Mouse (Mus musculus) bone marrow, adult 2 months (tissue): Measurements from ENCODE around the gene Qdpr. TPM values are rescaled to one million over a fixed set of nuclear protein-coding genes. Genes with fewer than 3 reads are reported as not detected.
A peak's percentile ranks its signal among the peaks of the same experiment; 100 is the strongest.

ENCODE experiments used
- H3K27ac ChIP-seq: fragments of 200-500 bp; 2 replicates; pipeline ENCODE4 v1.5.1; 2012; ENCODE audit warnings: low read depth, mild to moderate bottlenecking, control low read depth, inconsistent platforms, low read length; ENCODE audit not compliant: control insufficient read depth, poor library complexity, insufficient read depth
- H3K4me1 ChIP-seq: fragments of 200-500 bp; 2 replicates; pipeline ENCODE4 v1.6.1; 2011; ENCODE audit warnings: low read length; ENCODE audit not compliant: control insufficient read depth, insufficient read depth
- H3K4me3 ChIP-seq: fragments of 200-500 bp; replicated peaks from 2 replicates; pipeline ENCODE3; 2011; ENCODE audit warnings: mild to moderate bottlenecking, low read depth, low read length, control low read depth; ENCODE audit not compliant: control insufficient read depth
- CTCF ChIP-seq: fragments of 200-500 bp; IDR thresholded peaks from 2 replicates; pipeline ENCODE4 v1.5.1; 2011; ENCODE audit warnings: low read length, control low read depth; ENCODE audit not compliant: control insufficient read depth, insufficient read depth
- POLR2A ChIP-seq: fragments of 200-500 bp; IDR thresholded peaks from 2 replicates; pipeline ENCODE4 v1.6.1; 2011; ENCODE audit warnings: low read depth, mild to moderate bottlenecking, control low read depth, low read length, borderline replicate concordance; ENCODE audit not compliant: control insufficient read depth
- WGBS: fragments of 180-500 bp; shearing (Covaris S2); methylation state at CpG from one replicate; pipeline ENCODE4 v1.1.7; 2018; 5-methylcytosine and 5-hydroxymethylcytosine counted together
- polyA plus RNA-seq: library from polyadenylated mRNA; stranded (reverse); fragments of >200 nt; gene quantifications from 2 replicates; pipeline ENCODE4 v1.2.4, GENCODE M21; 2011; ENCODE audit warnings: low replicate concordance; ENCODE audit not compliant: missing spikeins, insufficient read depth, insufficient read length

The Qdpr gene
- 25.8 and 27.6 TPM in 2 replicates for polyA plus RNA-seq

GRCm38 (mm10) chr5:45449831-45450716 lies at the start of gene Qdpr:
Gene Qdpr (minus strand): TSS chr5:45450236.
- H3K27ac ChIP-seq: peak within 1 kb of the TSS; percentile 58
- under 1% methylated on average over 70 of the region's 70 CpGs for WGBS
- no peak for TF ChIP-seq CTCF
- TF ChIP-seq POLR2A: peak; percentile 57; the same call in 1 of the 2 replicates

GRCm38 (mm10) chr5:45497564-45497963 lies 47.5 kb upstream of the Qdpr start:
- no peaks in the 10 kb centered on the region for H3K4me1 ChIP-seq
- H3K27ac ChIP-seq: no peak overlapping the region
- 80% methylated on average over 5 of the region's 5 CpGs for WGBS
- H3K4me3 ChIP-seq: no peak overlapping the region
- TF ChIP-seq POLR2A: no peak
- TF ChIP-seq CTCF: no peak

More at GRCm38 (mm10) chr5:45449831-45450716, at the start of gene Qdpr:
- H3K4me1 ChIP-seq: peaks cover 2% of the 10 kb centered on the region; the same call in 1 of the 2 replicates
- H3K4me3 ChIP-seq: peak within 1 kb of the TSS; percentile 60

- Histone ChIP-seq H3K4me3 (no peak overlapping the region), H3K27ac (no peak overlapping the region), H3K4me1 (no peaks in the 10 kb centered on the region)
- WGBS: 87% methylated on average over 12 of the region's 12 CpGs
- TF ChIP-seq POLR2A (no peak), CTCF (no peak)
These were observed 47.0 kb upstream of the Qdpr start for GRCm38 (mm10) chr5:45496930-45497550.

GRCm38 (mm10) chr5:45496479-45496878 lies 46.4 kb upstream of the Qdpr start:
- H3K27ac ChIP-seq: no peak overlapping the region
- H3K4me1 ChIP-seq: no peaks in the 10 kb centered on the region
- TF ChIP-seq CTCF: no peak
- TF ChIP-seq POLR2A: no peak
- H3K4me3 ChIP-seq: no peak overlapping the region
- WGBS: 74% methylated on average over 4 of the region's 4 CpGs

- Histone ChIP-seq H3K4me1 (no peaks in the 10 kb centered on the region), H3K27ac (no peak overlapping the region), H3K4me3 (no peak overlapping the region)
- TF ChIP-seq CTCF (no peak), POLR2A (no peak)
These were observed 46.0 kb upstream of the Qdpr start for GRCm38 (mm10) chr5:45496042-45496441.

- H3K4me3 ChIP-seq: no peak overlapping the region
- H3K27ac ChIP-seq: no peak overlapping the region
- WGBS: 85% methylated on average over 3 of the region's 3 CpGs
- H3K4me1 ChIP-seq: no peaks in the 10 kb centered on the region
- TF ChIP-seq CTCF: no peak
- TF ChIP-seq POLR2A: no peak
These were observed 45.5 kb upstream of the Qdpr start for GRCm38 (mm10) chr5:45495429-45495975.

- H3K4me3 ChIP-seq: no peak overlapping the region
- TF ChIP-seq POLR2A (no peak), CTCF (no peak)
- 71% methylated on average over 9 of the region's 9 CpGs for WGBS
- H3K4me1 ChIP-seq: no peaks in the 10 kb centered on the region
- no peak overlapping the region for H3K27ac ChIP-seq
These were observed 44.2 kb upstream of the Qdpr start for GRCm38 (mm10) chr5:45494093-45494755.
